Mouse (Mus musculus) retina, adult 2 months (tissue): ENCODE measurements around the gene Cst6.
A peak's percentile ranks its signal among the peaks of the same experiment; 100 is the strongest.
"Not testable (repeated sequence)": the region's sequence is repeated elsewhere in the genome, so short reads cannot be mapped to it uniquely, and the experiment has no call there.

Experiments
- DNase-seq: peaks from one replicate; pipeline ENCODE4 v3.0.0-alpha.2; 2012; ENCODE audit warnings: low read depth, low spot score

The Cst6 gene

GRCm38 (mm10) chr19:5349502-5349873 is at the start of gene Cst6:
Gene Cst6 (minus strand): TSS chr19:5349574.
- not testable (repeated sequence) for DNase-seq

- DNase-seq: no peak
Observed at GRCm38 (mm10) chr19:5395371-5395770, 46.0 kb upstream of the Cst6 start.

- DNase-seq: no peak
Observed at GRCm38 (mm10) chr19:5394168-5394567, 44.8 kb upstream of the Cst6 start.

- no peak for DNase-seq
Observed at GRCm38 (mm10) chr19:5392892-5393291, 43.5 kb upstream of the Cst6 start.

GRCm38 (mm10) chr19:5390416-5390815 is 41.0 kb upstream of the Cst6 start:
- no peak for DNase-seq

GRCm38 (mm10) chr19:5389647-5390046 is 40.3 kb upstream of the Cst6 start:
- no peak for DNase-seq

GRCm38 (mm10) chr19:5388588-5389242 is 39.3 kb upstream of the Cst6 start, which contains the start of gene Sart1:
Gene Sart1 (minus strand): TSS chr19:5388703.
- DNase-seq: peak; percentile 93

- DNase-seq: no peak
Observed at GRCm38 (mm10) chr19:5388011-5388441, 38.7 kb upstream of the Cst6 start.

- DNase-seq: no peak
Observed at GRCm38 (mm10) chr19:5384715-5385114, 35.3 kb upstream of the Cst6 start.

- DNase-seq: no peak
Observed at GRCm38 (mm10) chr19:5383326-5383725, 34.0 kb upstream of the Cst6 start.

GRCm38 (mm10) chr19:5377446-5377845 is 28.1 kb upstream of the Cst6 start:
- no peak for DNase-seq

- DNase-seq: no peak
Observed at GRCm38 (mm10) chr19:5374748-5375147, 25.4 kb upstream of the Cst6 start.

GRCm38 (mm10) chr19:5374177-5374576 is 24.8 kb upstream of the Cst6 start:
- DNase-seq: no peak

- DNase-seq: no peak
Observed at GRCm38 (mm10) chr19:5372724-5373123, 23.4 kb upstream of the Cst6 start.

GRCm38 (mm10) chr19:5370932-5371331 is 21.6 kb upstream of the Cst6 start:
- DNase-seq: no peak

- DNase-seq: no peak
Observed at GRCm38 (mm10) chr19:5367455-5367854, 18.1 kb upstream of the Cst6 start.

- no peak for DNase-seq
Observed at GRCm38 (mm10) chr19:5367053-5367359, 17.6 kb upstream of the Cst6 start, which contains the start of gene Banf1. Gene Banf1 (minus strand): TSS chr19:5367168.

GRCm38 (mm10) chr19:5366175-5367052 is 17.0 kb upstream of the Cst6 start, which contains the start of gene Eif1ad:
Gene Eif1ad (plus strand): TSS chr19:5366741.
- peak; percentile 98 for DNase-seq

GRCm38 (mm10) chr19:5365751-5366150 is 16.4 kb upstream of the Cst6 start:
- DNase-seq: no peak

- DNase-seq: no peak
Observed at GRCm38 (mm10) chr19:5364124-5364523, 14.8 kb upstream of the Cst6 start.

- no peak for DNase-seq
Observed at GRCm38 (mm10) chr19:5362186-5362585, 12.8 kb upstream of the Cst6 start.

- DNase-seq: no peak
Observed at GRCm38 (mm10) chr19:5356080-5356479, 6.7 kb upstream of the Cst6 start.

- no peak for DNase-seq
Observed at GRCm38 (mm10) chr19:5353609-5354008, 4.2 kb upstream of the Cst6 start.
